Mouse (Mus musculus): ENCODE measurements around the gene Tes. TPM values are rescaled to one million over a fixed set of nuclear protein-coding genes. Genes with fewer than 3 reads are reported as not detected.
"Not testable (repeated sequence)": the region's sequence is repeated elsewhere in the genome, so short reads cannot be mapped to it uniquely, and the experiment has no call there.

Tes gene
- total RNA-seq (2015; ENCODE audit: low replicate concordance) (6.3 and 12.9 TPM in 2 replicates), total RNA-seq (2017; ENCODE audit: low replicate concordance) (5.0 and 10.0 TPM in 2 replicates)

DNA sequence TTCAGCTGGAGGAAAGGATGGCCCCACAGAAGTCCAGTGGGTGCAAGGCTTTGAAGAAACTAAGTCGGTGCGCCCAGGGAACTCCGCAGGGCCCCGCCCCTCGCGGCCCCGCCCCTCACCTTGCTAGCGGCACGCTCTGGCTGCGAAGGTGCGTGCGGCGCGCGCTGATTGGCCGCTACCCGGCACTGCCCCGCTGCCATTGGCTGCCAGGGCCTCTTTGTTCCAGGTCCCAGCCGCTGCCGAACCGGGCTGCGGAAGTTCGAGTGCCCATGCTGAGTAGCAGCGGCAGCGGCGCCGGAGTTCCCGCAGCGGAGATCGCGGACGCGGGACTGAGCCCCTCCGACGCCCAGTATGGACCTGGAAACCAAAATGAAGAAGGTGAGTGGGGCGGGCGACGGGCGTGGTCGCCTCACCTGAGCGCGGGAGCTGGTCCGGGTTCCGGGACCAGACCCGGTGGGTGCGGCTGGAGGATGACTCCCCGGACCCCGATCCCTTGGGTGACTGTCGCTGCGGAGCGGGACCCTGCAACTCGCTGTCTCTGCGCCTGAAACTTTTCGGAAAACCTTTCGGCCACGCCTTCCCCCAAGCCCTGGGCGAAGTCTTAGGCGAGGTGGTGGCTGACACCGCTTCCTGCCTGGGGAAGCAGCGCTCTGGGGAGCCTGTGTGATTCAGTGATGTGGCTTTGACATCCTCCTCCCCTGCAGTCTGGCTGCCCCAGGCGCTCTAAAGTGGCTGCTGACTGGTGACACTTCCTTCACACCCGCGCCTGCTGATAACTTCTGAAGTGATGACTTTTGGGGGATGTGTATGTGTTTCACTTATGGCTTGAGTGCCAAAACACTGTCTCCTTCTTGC lies at the start of gene Tes:
Gene Tes, plus strand, starts transcription at position 214 of the 855 bp plus-strand sequence.
- ATAC-seq (replicated peaks; ENCODE audit: low FRiP score, poor library complexity, severe bottlenecking) = no peak

- ATAC-seq (replicated peaks; ENCODE audit: low FRiP score, poor library complexity, severe bottlenecking) = no peak
These were observed 39.1 kb upstream of the Tes start for GRCm38 (mm10) chr6:17025886-17026285.

DNA sequence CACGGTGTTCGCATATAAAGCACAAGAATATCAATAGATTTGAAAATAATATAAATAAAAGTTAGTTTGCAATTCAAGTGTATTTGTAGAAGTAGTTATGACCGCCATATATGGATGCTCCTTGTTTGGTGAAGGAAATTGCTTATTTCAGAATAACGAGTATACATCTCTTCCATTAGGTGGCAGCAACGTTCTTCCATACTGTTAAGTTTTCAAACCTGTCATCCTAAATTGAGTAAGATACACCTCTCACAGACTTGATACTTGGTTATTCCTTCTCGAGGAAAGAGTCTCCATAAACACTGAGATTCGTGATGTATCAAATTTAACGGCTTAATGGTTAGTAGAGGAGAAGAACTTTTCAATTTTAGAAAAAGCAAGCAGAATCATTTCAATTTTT lies 37.4 kb upstream of the Tes start:
- no peak for ATAC-seq (replicated peaks; ENCODE audit: low FRiP score, poor library complexity, severe bottlenecking)

- no peak for ATAC-seq (replicated peaks; ENCODE audit: low FRiP score, poor library complexity, severe bottlenecking)
These were observed 36.1 kb upstream of the Tes start for GRCm38 (mm10) chr6:17028809-17029208.

DNA sequence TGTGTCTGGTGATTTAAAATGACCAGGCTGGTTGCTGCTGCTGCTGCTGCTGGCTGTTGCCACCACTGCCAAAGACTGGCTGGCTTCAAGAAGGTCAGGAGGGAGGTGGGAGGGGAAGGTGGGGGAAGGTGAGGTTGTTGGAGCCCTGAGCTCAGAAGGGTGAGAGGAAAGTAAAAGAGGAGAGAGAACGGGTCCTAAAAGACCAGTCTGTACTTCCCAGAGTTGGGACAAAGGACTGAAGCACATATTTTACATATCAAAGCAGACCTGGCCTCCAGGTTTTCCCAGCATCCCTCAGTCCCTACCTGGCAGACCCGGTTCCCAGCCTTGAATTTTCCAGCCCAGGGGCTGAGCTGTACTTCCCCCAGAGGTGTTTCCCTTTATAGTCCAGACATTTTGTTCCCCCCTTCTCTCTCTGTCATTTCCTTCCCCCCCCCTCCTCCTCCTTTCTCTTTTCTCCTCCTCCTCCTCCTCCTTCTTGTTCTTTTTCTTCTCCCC lies 32.7 kb upstream of the Tes start:
- ATAC-seq (replicated peaks; ENCODE audit: low FRiP score, poor library complexity, severe bottlenecking) = no peak

- no peak for ATAC-seq (replicated peaks; ENCODE audit: low FRiP score, poor library complexity, severe bottlenecking)
These were observed 30.9 kb upstream of the Tes start for GRCm38 (mm10) chr6:17034095-17034494.

DNA sequence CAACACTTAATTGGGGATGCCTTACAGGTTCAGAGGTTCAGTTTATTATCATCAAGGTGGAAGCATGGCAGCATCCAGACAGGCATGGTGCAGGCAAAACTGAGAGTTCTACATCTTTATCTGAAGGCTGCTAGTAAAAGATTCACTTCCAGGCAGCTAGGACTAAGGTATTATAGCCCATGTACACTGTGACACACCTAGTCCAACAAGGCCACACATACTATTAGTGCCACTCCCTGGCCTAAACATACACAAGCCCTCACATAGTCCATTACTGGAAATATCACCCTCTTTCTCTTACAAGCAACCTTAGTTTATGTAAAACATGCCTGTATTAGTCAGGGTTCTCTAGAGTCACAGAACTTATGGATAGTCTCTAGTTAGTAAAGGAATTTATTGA lies 29.7 kb upstream of the Tes start:
- no peak for ATAC-seq (replicated peaks; ENCODE audit: low FRiP score, poor library complexity, severe bottlenecking)

DNA sequence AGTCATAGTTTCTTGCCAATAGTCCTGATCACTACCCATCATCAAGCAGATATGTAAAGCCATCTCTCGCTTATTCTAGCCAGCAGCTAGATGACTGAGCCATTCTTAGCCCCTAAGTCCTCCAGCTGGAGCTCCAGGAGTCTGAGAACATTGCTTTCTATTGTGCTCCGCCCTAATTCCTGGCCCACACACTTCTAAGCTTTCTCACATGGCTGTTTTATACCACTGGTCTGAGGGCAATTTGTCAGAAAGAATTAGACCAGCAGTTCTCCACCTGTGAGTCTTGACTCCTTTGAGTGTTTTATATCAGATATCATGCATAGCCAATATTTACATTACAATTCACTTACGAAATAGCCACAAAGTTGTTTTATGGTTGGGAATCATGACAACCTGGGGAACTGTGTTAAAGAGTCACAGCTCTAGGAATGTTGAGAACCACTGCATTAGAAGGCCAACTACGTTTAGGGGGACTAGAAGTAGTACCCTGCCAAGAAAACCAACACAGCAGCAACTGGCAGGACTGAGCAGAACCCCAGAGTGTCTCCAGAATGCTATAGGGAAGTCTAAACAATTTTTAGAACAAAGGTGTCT lies 13.4 kb upstream of the Tes start:
- ATAC-seq (replicated peaks; ENCODE audit: low FRiP score, poor library complexity, severe bottlenecking) = no peak

DNA sequence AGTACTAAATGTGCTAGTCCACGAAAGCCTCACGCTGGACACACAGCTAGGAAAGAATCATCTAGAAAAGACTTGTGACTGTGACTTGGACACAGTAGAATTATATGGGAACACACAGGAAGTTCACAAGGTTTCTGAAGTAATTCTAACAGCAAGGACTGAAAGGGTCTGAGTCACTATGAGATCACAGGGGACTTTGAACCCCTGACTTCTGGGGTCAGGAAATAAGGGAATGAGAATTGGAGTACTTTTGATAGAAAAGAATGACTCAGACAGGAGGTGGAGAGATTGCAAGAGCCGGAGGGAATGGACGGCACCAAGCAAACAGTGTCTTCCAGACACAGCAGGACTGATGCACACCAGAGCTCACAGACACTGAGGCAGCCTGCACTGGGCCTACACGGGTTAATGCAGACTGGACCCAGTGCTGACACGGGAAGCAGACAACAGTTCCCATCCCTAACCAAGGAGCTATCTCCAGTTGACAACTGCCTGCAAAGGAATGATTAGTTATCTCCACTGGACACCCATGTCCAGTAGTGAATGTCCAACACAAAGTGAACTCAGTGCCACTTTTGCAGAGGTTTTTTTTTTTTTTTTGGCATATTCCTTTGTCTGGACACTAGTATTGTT lies 11.8 kb upstream of the Tes start:
- no peak for ATAC-seq (replicated peaks; ENCODE audit: low FRiP score, poor library complexity, severe bottlenecking)

GRCm38 (mm10) chr6:17054781-17055180 lies 10.2 kb upstream of the Tes start:
- ATAC-seq (replicated peaks; ENCODE audit: low FRiP score, poor library complexity, severe bottlenecking) = no peak

GRCm38 (mm10) chr6:17055659-17056058 lies 9.3 kb upstream of the Tes start:
- no peak for ATAC-seq (replicated peaks; ENCODE audit: low FRiP score, poor library complexity, severe bottlenecking)

- ATAC-seq (replicated peaks; ENCODE audit: low FRiP score, poor library complexity, severe bottlenecking) = no peak
These were observed 5.4 kb upstream of the Tes start for GRCm38 (mm10) chr6:17059501-17059900.

GRCm38 (mm10) chr6:17060154-17060553 lies 4.8 kb upstream of the Tes start:
- ATAC-seq (replicated peaks; ENCODE audit: low FRiP score, poor library complexity, severe bottlenecking) = no peak

DNA sequence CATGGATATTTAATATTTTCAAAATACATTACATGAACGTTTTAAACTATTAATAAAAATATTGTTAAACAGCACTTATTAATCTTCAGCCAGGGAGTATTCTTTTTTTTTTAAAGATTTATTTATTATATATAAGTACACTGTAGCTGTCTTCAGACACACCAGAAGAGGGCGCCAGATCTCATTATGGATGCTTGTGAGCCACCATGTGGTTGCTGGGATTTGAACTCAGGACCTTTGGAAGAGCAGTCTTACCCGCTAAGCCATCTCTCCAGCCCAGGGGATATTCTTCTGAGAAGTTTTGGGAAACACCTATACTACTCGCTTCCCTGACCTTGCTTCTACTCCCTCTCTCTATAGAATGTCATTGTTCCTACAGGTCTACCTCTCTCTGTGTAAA lies 3.1 kb upstream of the Tes start:
- ATAC-seq (replicated peaks; ENCODE audit: low FRiP score, poor library complexity, severe bottlenecking) = not testable (repeated sequence)

- no peak for ATAC-seq (replicated peaks; ENCODE audit: low FRiP score, poor library complexity, severe bottlenecking)
These were observed 2.6 kb upstream of the Tes start for GRCm38 (mm10) chr6:17062366-17062765.

DNA sequence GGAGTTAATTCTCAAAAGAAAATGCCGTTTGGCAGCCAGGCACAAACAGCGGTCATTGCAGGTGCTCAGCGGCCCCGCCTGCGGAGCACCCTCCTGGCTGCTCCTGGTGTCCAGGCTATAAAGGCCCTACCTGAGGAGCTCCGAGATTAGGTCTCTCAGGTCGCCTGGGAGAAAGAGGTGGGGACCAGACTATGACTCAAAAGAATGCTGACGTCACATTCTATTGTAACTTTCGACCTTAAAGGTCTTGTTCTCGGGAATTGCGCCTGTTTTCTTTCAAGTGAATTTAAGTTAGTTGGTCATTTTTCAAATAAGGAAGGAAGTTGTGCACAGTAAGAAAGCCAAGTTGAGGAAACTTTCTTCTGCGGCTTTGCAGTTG lies 831 bp downstream of the Tes start:
- no peak for ATAC-seq (replicated peaks; ENCODE audit: low FRiP score, poor library complexity, severe bottlenecking)

GRCm38 (mm10) chr6:17066211-17066940 lies 1.4 kb downstream of the Tes start:
- no peak for ATAC-seq (replicated peaks; ENCODE audit: low FRiP score, poor library complexity, severe bottlenecking)

DNA sequence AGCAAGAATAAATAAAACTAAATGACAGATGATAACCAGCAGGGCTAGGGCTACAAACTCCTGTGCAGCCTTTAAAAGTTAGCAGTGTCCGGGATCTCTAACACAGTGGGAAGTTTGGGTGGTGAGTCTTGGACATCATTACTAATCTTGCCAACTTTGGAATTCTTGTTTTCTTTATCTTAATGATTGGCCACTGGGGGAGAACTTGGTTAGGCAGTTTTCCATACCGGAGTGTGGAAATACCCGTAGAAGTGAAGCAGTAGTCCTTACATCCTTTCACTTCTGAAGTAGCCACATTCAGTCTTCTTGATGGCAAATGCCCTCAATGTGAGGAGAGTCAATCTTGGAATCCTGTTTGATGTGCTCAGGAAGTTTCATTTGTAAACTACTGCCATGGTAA lies 7.0 kb downstream of the Tes start:
- no peak for ATAC-seq (replicated peaks; ENCODE audit: low FRiP score, poor library complexity, severe bottlenecking)

- ATAC-seq (replicated peaks; ENCODE audit: low FRiP score, poor library complexity, severe bottlenecking) = no peak
These were observed 7.4 kb downstream of the Tes start for GRCm38 (mm10) chr6:17072338-17072737.
